Mouse (Mus musculus) G1E (cell line): ENCODE measurements around the gene Hps5.

ENCODE experiments used
- CTCF ChIP-seq: IDR thresholded peaks from 2 replicates; pipeline ENCODE4 v1.5.1; 2012; ENCODE audit warnings: low read depth, low read length, inconsistent platforms, mixed read lengths
- GATA1 ChIP-seq: IDR thresholded peaks from 2 replicates; pipeline ENCODE4 v1.6.1; 2012; ENCODE audit warnings: borderline replicate concordance, low read length, inconsistent platforms, mixed read lengths
- POLR2AphosphoS5 ChIP-seq: IDR thresholded peaks from 2 replicates; pipeline ENCODE4 v1.6.1; 2012; ENCODE audit warnings: low read depth, low read length, inconsistent platforms; ENCODE audit not compliant: insufficient replicate concordance

- TF ChIP-seq CTCF (no peak), POLR2AphosphoS5 (no peak), GATA1 (no peak)
Observed at GRCm38 (mm10) chr7:46839861-46840260, 44.0 kb upstream of the Hps5 start.
